Mouse (Mus musculus): ENCODE measurements around the gene Nol7.

GRCm38 (mm10) chr13:43349376-43349775 lies 48.8 kb upstream of the Nol7 start:
- TF ChIP-seq CTCF (IDR thresholded peaks at IDR 0.05; ENCODE audit: extremely low read depth, insufficient read length, insufficient replicate concordance, low read depth, low read length) = no peak
- TF ChIP-seq POLR2A (IDR thresholded peaks at IDR 0.05; ENCODE audit: low read depth, low read length) = no peak
